Mouse (Mus musculus) bone marrow macrophage, adult 2 months (primary cell): ENCODE results near the gene Kcnj12. TPM values are rescaled to one million over a fixed set of nuclear protein-coding genes. Genes with fewer than 3 reads are reported as not detected.

Source experiments
- H3K27ac ChIP-seq: 2 replicates; pipeline ENCODE4 v1.5.1; 2012; ENCODE audit warnings: low read depth, low read length; ENCODE audit not compliant: insufficient read depth
- H3K4me1 ChIP-seq: 2 replicates; pipeline ENCODE4 v1.6.1; 2012; ENCODE audit warnings: low read length; ENCODE audit not compliant: control insufficient read depth, insufficient read depth
- H3K4me3 ChIP-seq: 2 replicates; pipeline ENCODE4 v1.5.1; 2012; ENCODE audit warnings: mild to moderate bottlenecking, low read length, moderate library complexity; ENCODE audit not compliant: insufficient read depth
- CTCF ChIP-seq: IDR thresholded peaks from 2 replicates; pipeline ENCODE4 v1.5.1; 2012; ENCODE audit warnings: low read depth, mild to moderate bottlenecking, low read length, moderate library complexity
- POLR2A ChIP-seq: IDR thresholded peaks from 2 replicates; pipeline ENCODE4 v1.6.1; 2012; ENCODE audit warnings: mild to moderate bottlenecking, low read depth, low read length, borderline replicate concordance
- polyA plus RNA-seq: library from polyadenylated mRNA; stranded (reverse); fragments of >200 nt; gene quantifications from 2 replicates; pipeline ENCODE4 v1.2.4, GENCODE M21; 2012; ENCODE audit not compliant: missing spikeins, insufficient read depth, insufficient read length

Gene Kcnj12
- not detected in 2 replicates for polyA plus RNA-seq

DNA sequence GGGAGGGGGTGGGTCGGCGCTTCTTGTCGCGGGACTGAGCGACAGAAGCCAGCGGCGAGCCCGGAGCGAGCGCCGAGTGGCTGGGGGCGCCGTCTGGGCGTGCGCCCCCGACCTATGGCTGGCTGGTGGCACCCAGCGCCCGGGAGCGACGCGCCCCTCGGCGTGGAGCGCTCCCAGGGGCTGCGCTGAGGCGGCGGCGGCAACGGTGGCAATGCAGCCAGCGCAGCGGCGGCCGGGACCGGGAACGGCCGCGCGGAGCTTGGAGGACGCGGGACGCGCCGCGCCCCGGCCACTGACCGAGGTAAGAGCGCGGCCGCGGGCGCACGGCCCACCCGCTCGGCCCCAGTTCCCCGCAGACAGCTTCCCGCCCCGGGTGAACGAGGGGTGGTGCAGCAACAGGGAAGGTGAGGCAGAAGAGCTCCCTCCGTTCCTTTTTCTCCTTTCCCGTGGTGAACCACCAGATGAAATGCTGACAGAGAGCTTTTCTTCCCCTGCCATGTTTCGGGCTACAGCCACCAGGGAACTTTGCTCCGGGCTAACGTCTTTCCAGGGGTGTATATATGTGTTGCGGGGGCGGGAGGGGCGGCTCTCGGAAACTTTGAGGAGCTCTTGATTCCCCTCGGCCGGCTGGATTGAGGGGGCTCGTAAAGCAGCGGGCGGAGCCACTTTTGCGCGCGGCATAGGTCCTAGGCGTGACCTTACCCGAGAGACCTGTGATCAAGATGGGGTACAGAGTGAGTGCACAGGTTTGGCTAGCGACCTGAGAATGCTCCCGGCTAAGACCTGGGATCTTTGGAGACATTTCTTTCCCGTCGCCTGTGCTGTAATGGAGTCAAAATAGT, at the start of gene Kcnj12:
Gene Kcnj12 (plus strand): TSS at position 15 of the 842 bp plus-strand sequence.
- TF ChIP-seq POLR2A (no peak), CTCF (no peak)
- Histone ChIP-seq H3K4me3 (no peak within 1 kb of the TSS), H3K4me1 (peaks cover 8% of the 10 kb centered on the region), H3K27ac (no peak within 1 kb of the TSS)

DNA sequence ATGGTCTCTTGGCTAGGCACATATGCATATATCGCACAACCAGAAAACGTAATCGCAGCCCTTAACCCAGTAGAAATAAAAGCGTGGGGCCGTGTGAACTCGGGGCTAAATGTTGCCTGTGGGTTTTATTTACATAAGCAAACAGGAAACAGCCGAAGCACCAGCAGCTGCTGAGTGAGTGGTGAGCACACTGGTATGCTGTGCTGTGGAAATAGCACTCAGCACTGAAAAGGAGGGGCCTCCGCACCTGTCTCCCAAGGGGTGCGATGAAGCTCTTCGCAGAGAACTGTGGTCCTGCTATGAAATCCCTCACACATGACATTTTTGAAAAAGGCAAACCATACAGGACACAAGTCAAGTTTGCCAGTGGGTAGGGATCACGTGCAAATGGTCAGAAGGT, 47.3 kb upstream of the Kcnj12 start:
- TF ChIP-seq CTCF (no peak), POLR2A (no peak)
- Histone ChIP-seq H3K4me1 (peaks cover 2% of the 10 kb centered on the region; the same call in 1 of the 2 replicates), H3K4me3 (no peak overlapping the region), H3K27ac (no peak overlapping the region)

- H3K4me1 ChIP-seq = peaks cover 3% of the 10 kb centered on the region; the same call in 1 of the 2 replicates
- no peak overlapping the region for H3K4me3 ChIP-seq
- H3K27ac ChIP-seq = no peak overlapping the region
- TF ChIP-seq POLR2A = no peak
- no peak for TF ChIP-seq CTCF
These were observed 46.1 kb upstream of the Kcnj12 start for GRCm38 (mm10) chr11:60976234-60976633.

GRCm38 (mm10) chr11:60976742-60977141, 45.6 kb upstream of the Kcnj12 start:
- no peak overlapping the region for H3K27ac ChIP-seq
- H3K4me3 ChIP-seq = no peak overlapping the region
- H3K4me1 ChIP-seq = peaks cover 3% of the 10 kb centered on the region; the same call in 1 of the 2 replicates
- TF ChIP-seq POLR2A (no peak), CTCF (no peak)

- no peak for TF ChIP-seq CTCF
- no peak for TF ChIP-seq POLR2A
- H3K27ac ChIP-seq = no peak overlapping the region
- peaks cover 3% of the 10 kb centered on the region; the same call in 1 of the 2 replicates for H3K4me1 ChIP-seq
- H3K4me3 ChIP-seq = no peak overlapping the region
These were observed 45.2 kb upstream of the Kcnj12 start for GRCm38 (mm10) chr11:60977153-60977552.

DNA sequence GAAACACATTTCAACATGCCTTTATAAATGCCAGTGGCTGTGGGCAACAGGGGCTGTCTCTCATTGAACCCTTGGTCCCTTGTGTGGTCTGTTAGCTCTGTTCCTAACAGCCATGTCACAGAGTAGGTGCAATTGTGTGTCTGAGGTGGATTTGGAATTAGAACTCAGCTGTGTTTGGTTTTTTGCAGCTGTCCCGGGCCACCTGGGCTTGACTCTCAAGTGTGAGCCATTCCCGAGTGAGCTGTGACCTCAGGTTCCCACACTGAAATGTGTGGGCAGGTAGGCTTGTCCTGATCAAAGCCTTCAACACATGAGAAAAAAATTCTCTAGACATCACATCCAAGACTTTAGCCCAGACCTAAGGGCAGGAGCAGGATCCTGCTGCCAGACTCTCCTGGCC, 43.7 kb upstream of the Kcnj12 start:
- no peak overlapping the region for H3K4me3 ChIP-seq
- H3K4me1 ChIP-seq = peaks cover 3% of the 10 kb centered on the region; the same call in 1 of the 2 replicates
- no peak for TF ChIP-seq CTCF
- TF ChIP-seq POLR2A = no peak
- H3K27ac ChIP-seq = no peak overlapping the region

- no peak for TF ChIP-seq POLR2A
- TF ChIP-seq CTCF = no peak
- Histone ChIP-seq H3K4me1 (peaks cover 3% of the 10 kb centered on the region; the same call in 1 of the 2 replicates), H3K27ac (no peak overlapping the region), H3K4me3 (no peak overlapping the region)
These were observed 42.6 kb upstream of the Kcnj12 start for GRCm38 (mm10) chr11:60979788-60980187.

GRCm38 (mm10) chr11:60981693-60982486, 40.5 kb upstream of the Kcnj12 start:
- Histone ChIP-seq H3K27ac (no peak overlapping the region), H3K4me3 (no peak overlapping the region), H3K4me1 (peaks cover 3% of the 10 kb centered on the region; the same call in 1 of the 2 replicates)
- no peak for TF ChIP-seq POLR2A
- TF ChIP-seq CTCF = no peak

DNA sequence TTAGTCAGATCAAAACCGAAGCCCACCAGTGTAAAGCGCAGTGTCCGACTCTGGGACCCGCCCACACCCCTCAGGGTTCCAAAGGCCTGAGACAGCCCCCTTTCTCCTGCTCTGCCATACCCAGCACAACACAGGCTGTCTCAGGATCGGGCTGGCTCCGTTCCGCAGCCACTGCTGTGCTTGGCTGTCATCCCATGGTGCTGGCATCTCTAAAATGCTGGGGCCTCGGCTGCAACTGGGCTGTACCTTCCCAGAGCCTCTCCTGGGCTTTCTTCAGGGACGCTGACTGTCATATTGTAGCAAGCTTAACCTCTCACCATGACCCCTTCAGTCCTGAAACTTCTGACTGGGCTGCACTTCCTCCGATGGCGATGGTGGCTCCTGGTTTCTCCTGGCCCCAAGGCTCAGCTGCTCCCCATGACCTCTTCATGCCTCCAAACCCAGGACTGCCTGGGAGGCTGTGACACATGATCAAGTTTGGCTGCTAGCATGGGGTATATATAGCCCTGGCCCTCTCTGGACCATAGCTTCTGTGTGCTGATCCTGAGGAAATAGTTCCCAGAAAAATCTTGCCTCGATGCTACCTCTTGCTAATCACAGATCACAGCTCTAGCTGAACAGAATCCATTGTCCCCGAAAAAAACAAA, 37.3 kb upstream of the Kcnj12 start:
- 0 out of 2 replicates have a peak, but pooled peaks cover 2% of the 10 kb centered on the region for H3K4me1 ChIP-seq
- no peak overlapping the region for H3K27ac ChIP-seq
- TF ChIP-seq CTCF (no peak), POLR2A (no peak)
- H3K4me3 ChIP-seq = no peak overlapping the region

- TF ChIP-seq CTCF (no peak), POLR2A (no peak)
- no peak overlapping the region for H3K27ac ChIP-seq
- H3K4me1 ChIP-seq = no peaks in the 10 kb centered on the region
- H3K4me3 ChIP-seq = no peak overlapping the region
These were observed 31.9 kb upstream of the Kcnj12 start for GRCm38 (mm10) chr11:60990428-60990827.
